Mouse (Mus musculus) ovary, postnatal 10 days (tissue): ENCODE results near the gene Sec22c.

Experiments used
- DNase-seq: peaks from one replicate; pipeline ENCODE4 v3.0.0; 2022; ENCODE audit warnings: low spot score

Gene Sec22c

GRCm38 (mm10) chr9:121704646-121705625 is at the start of gene Sec22c:
Gene Sec22c, minus strand, starts transcription at chr9:121705490.
- DNase-seq = peak; percentile 85

GRCm38 (mm10) chr9:121754624-121755023 is 49.3 kb upstream of the Sec22c start:
- DNase-seq = no peak

- DNase-seq = no peak
Observed at GRCm38 (mm10) chr9:121752774-121753173, 47.5 kb upstream of the Sec22c start.

- DNase-seq = no peak
Observed at GRCm38 (mm10) chr9:121744051-121744450, 38.8 kb upstream of the Sec22c start.

- DNase-seq = no peak
Observed at GRCm38 (mm10) chr9:121741168-121741567, 35.9 kb upstream of the Sec22c start.

GRCm38 (mm10) chr9:121740490-121740889 is 35.2 kb upstream of the Sec22c start:
- DNase-seq = no peak

- DNase-seq = peak; percentile 54
Observed at GRCm38 (mm10) chr9:121719347-121720331, 14.3 kb upstream of the Sec22c start.

- peak; percentile 81 for DNase-seq
Observed at GRCm38 (mm10) chr9:121718792-121719318, 13.6 kb upstream of the Sec22c start, which contains the start of gene Nktr. Gene Nktr, plus strand, starts transcription at chr9:121719169.

- no peak for DNase-seq
Observed at GRCm38 (mm10) chr9:121718070-121718705, 12.9 kb upstream of the Sec22c start.

- DNase-seq = no peak
Observed at GRCm38 (mm10) chr9:121717048-121717447, 11.8 kb upstream of the Sec22c start.

- no peak for DNase-seq
Observed at GRCm38 (mm10) chr9:121710584-121710975, 5.3 kb upstream of the Sec22c start.

- peak; percentile 94 for DNase-seq
Observed at GRCm38 (mm10) chr9:121709898-121710583, 4.8 kb upstream of the Sec22c start, which contains the start of gene Ss18l2. Gene Ss18l2, plus strand, starts transcription at chr9:121710329.

- DNase-seq = no peak
Observed at GRCm38 (mm10) chr9:121708506-121709486, 3.5 kb upstream of the Sec22c start.

GRCm38 (mm10) chr9:121707801-121708200 is 2.5 kb upstream of the Sec22c start:
- DNase-seq = no peak

GRCm38 (mm10) chr9:121706029-121706675 is 862 bp upstream of the Sec22c start:
- DNase-seq = no peak

GRCm38 (mm10) chr9:121704261-121704645 is 1.0 kb downstream of the Sec22c start:
- no peak for DNase-seq

- no peak for DNase-seq
Observed at GRCm38 (mm10) chr9:121697150-121698049, 7.9 kb downstream of the Sec22c start.

GRCm38 (mm10) chr9:121696626-121697025 is 8.7 kb downstream of the Sec22c start:
- no peak for DNase-seq
